Mouse (Mus musculus) G1E (cell line): Measurements from ENCODE around the gene 1600012H06Rik. TPM values are rescaled to one million over a fixed set of nuclear protein-coding genes. Genes with fewer than 3 reads are reported as not detected.
A peak's percentile ranks its signal among the peaks of the same experiment; 100 is the strongest.
"Not testable (repeated sequence)": the region's sequence is repeated elsewhere in the genome, so short reads cannot be mapped to it uniquely, and the experiment has no call there.

Experiments used
- ATAC-seq: 2 replicates; pipeline ENCODE4 v1.8.0; 2016; ENCODE audit warnings: mild to moderate bottlenecking; ENCODE audit not compliant: insufficient number of reproducible peaks, poor library complexity, low FRiP score, severe bottlenecking; ENCODE audit errors: extremely low read depth
- DNase-seq: peaks from one replicate; pipeline ENCODE4 v3.0.0; 2012; ENCODE audit warnings: low spot score
- H3K27me3 ChIP-seq: 2 replicates; pipeline ENCODE4 v1.6.1; 2012; ENCODE audit warnings: mild to moderate bottlenecking, low read length, inconsistent platforms; ENCODE audit not compliant: insufficient read depth
- H3K36me3 ChIP-seq: replicated peaks from 2 replicates; pipeline ENCODE3; 2012; ENCODE audit warnings: mild to moderate bottlenecking, inconsistent platforms
- H3K4me1 ChIP-seq: 2 replicates; pipeline ENCODE4 v1.6.1; 2012; ENCODE audit warnings: low read depth, low read length, inconsistent platforms, mixed read lengths; ENCODE audit not compliant: insufficient read depth
- H3K4me3 ChIP-seq: 2 replicates; pipeline ENCODE4 v1.5.1; 2012; ENCODE audit warnings: low read depth, mild to moderate bottlenecking, inconsistent platforms, low read length, moderate library complexity, mixed read lengths
- H3K9me3 ChIP-seq: replicated peaks from 2 replicates; pipeline ENCODE4 v1.6.1; 2012; ENCODE audit warnings: inconsistent platforms
- CTCF ChIP-seq: IDR thresholded peaks from 2 replicates; pipeline ENCODE4 v1.5.1; 2012; ENCODE audit warnings: low read depth, low read length, inconsistent platforms, mixed read lengths
- GATA1 ChIP-seq: IDR thresholded peaks from 2 replicates; pipeline ENCODE4 v1.6.1; 2012; ENCODE audit warnings: borderline replicate concordance, low read length, inconsistent platforms, mixed read lengths
- GATA2 ChIP-seq: IDR thresholded peaks from 2 replicates; pipeline ENCODE4 v1.6.1; 2012; ENCODE audit warnings: low read depth, low read length, inconsistent platforms, borderline replicate concordance
- POLR2AphosphoS5 ChIP-seq: IDR thresholded peaks from 2 replicates; pipeline ENCODE4 v1.6.1; 2012; ENCODE audit warnings: low read depth, low read length, inconsistent platforms; ENCODE audit not compliant: insufficient replicate concordance
- TAL1 ChIP-seq: conservative IDR thresholded peaks from 2 replicates; pipeline ENCODE4 v1.6.1; 2012; ENCODE audit warnings: low read depth, low read length, inconsistent platforms, mixed read lengths
- polyA plus RNA-seq: library from polyadenylated mRNA; stranded (reverse); fragments of >175 nt; gene quantifications from 2 replicates; pipeline ENCODE4 v1.2.3, GENCODE M21; 2012
- total RNA-seq, 2 experiments: library from RNA; stranded (forward) in 1 of 2; stranded (reverse) in 1 of 2; fragments of 200-1000 nt in 1 of 2; fragments of >200 nt in 1 of 2; fragmentation: Nextera tagmentation in 1 of 2; gene quantifications; 2 replicates each; pipeline ENCODE4 v1.2.3; 2014 to 2017

The 1600012H06Rik gene
- total and polyA plus RNA-seq, 3 experiments = 2.0 to 18.7 (median 16.1) TPM

- no peak for TF ChIP-seq TAL1
- TF ChIP-seq GATA2 = no peak
- no peak for TF ChIP-seq POLR2AphosphoS5
- no peak for TF ChIP-seq CTCF
- no peak for TF ChIP-seq GATA1
- ATAC-seq (no peak), DNase-seq (no peak)
- no peaks in the 10 kb centered on the region for H3K36me3 ChIP-seq
- no peaks in the 10 kb centered on the region for H3K9me3 ChIP-seq
- H3K4me3 ChIP-seq = no peak overlapping the region
- H3K27me3 ChIP-seq = peaks cover 42% of the 10 kb centered on the region
- no peaks in the 10 kb centered on the region for H3K4me1 ChIP-seq
Observed at GRCm38 (mm10) chr17:14921582-14921981, 21.4 kb upstream of the 1600012H06Rik start.

- Histone ChIP-seq H3K27me3 (peaks cover 27% of the 10 kb centered on the region), H3K36me3 (no peaks in the 10 kb centered on the region), H3K9me3 (no peaks in the 10 kb centered on the region), H3K4me1 (peaks cover 8% of the 10 kb centered on the region), H3K4me3 (no peak overlapping the region)
- TF ChIP-seq CTCF (no peak), TAL1 (no peak), POLR2AphosphoS5 (no peak), GATA1 (no peak), GATA2 (no peak)
- ATAC-seq = no peak
- DNase-seq = no peak
Observed at GRCm38 (mm10) chr17:14927644-14928218, 15.3 kb upstream of the 1600012H06Rik start.

GRCm38 (mm10) chr17:14928631-14929030 lies 14.4 kb upstream of the 1600012H06Rik start:
- no peak for DNase-seq
- H3K9me3 ChIP-seq = no peaks in the 10 kb centered on the region
- ATAC-seq = no peak
- TF ChIP-seq TAL1 (no peak), GATA2 (no peak), GATA1 (no peak), CTCF (no peak)
- H3K4me3 ChIP-seq = no peak overlapping the region
- H3K36me3 ChIP-seq = no peaks in the 10 kb centered on the region
- peaks cover 8% of the 10 kb centered on the region for H3K4me1 ChIP-seq
- H3K27me3 ChIP-seq = peaks cover 32% of the 10 kb centered on the region

- Histone ChIP-seq H3K27me3 (peaks cover 33% of the 10 kb centered on the region), H3K4me3 (no peak overlapping the region), H3K36me3 (no peaks in the 10 kb centered on the region), H3K9me3 (no peaks in the 10 kb centered on the region), H3K4me1 (peaks cover 8% of the 10 kb centered on the region)
- DNase-seq = no peak
- no peak for ATAC-seq
- no peak for TF ChIP-seq TAL1
- no peak for TF ChIP-seq POLR2AphosphoS5
- TF ChIP-seq GATA1 = no peak
- no peak for TF ChIP-seq CTCF
- no peak for TF ChIP-seq GATA2
Observed at GRCm38 (mm10) chr17:14930697-14931096, 12.3 kb upstream of the 1600012H06Rik start.

- ATAC-seq (peak; percentile 54), DNase-seq (no peak)
- Histone ChIP-seq H3K27me3 (peaks cover 33% of the 10 kb centered on the region), H3K4me3 (no peak overlapping the region), H3K4me1 (peaks cover 8% of the 10 kb centered on the region), H3K9me3 (no peaks in the 10 kb centered on the region), H3K36me3 (no peaks in the 10 kb centered on the region)
- TF ChIP-seq GATA1 = no peak
- TF ChIP-seq TAL1 = no peak
- no peak for TF ChIP-seq CTCF
- TF ChIP-seq GATA2 = no peak
- no peak for TF ChIP-seq POLR2AphosphoS5
Observed at GRCm38 (mm10) chr17:14931469-14931868, 11.5 kb upstream of the 1600012H06Rik start.

- not testable (repeated sequence) for H3K9me3 ChIP-seq, H3K4me3 ChIP-seq, DNase-seq, ATAC-seq, H3K4me1 ChIP-seq, H3K36me3 ChIP-seq
- H3K27me3 ChIP-seq = peaks cover 26% of the 10 kb centered on the region
Observed at GRCm38 (mm10) chr17:14935280-14935679, 7.7 kb upstream of the 1600012H06Rik start.

- ATAC-seq (no peak), DNase-seq (no peak)
- Histone ChIP-seq H3K4me1 (peaks cover 8% of the 10 kb centered on the region), H3K4me3 (no peak overlapping the region), H3K36me3 (no peaks in the 10 kb centered on the region), H3K27me3 (peaks cover 22% of the 10 kb centered on the region), H3K9me3 (no peaks in the 10 kb centered on the region)
- TF ChIP-seq TAL1 = no peak
- no peak for TF ChIP-seq GATA2
- no peak for TF ChIP-seq CTCF
- TF ChIP-seq GATA1 = no peak
- TF ChIP-seq POLR2AphosphoS5 = no peak
Observed at GRCm38 (mm10) chr17:14935841-14936605, 7.0 kb upstream of the 1600012H06Rik start.

- Histone ChIP-seq H3K4me1 (peaks cover 27% of the 10 kb centered on the region), H3K36me3 (peaks cover 35% of the 10 kb centered on the region), H3K4me3 (peak overlapping the region; percentile 91; the same call in 1 of the 2 replicates)
- ATAC-seq, DNase-seq, H3K9me3 ChIP-seq, H3K27me3 ChIP-seq: not testable (repeated sequence)
Observed at GRCm38 (mm10) chr17:14942181-14942580, 803 bp upstream of the 1600012H06Rik start.
